Mouse (Mus musculus) heart, adult 2 months (tissue): ENCODE data around the gene Cdyl.

ENCODE experiments used
- CTCF ChIP-seq: fragments of 200-600 bp; IDR thresholded peaks from 2 replicates; pipeline ENCODE4 v1.8.1; 2022; ENCODE audit warnings: antibody characterized with exemption, mild to moderate bottlenecking, moderate library complexity
- POLR2A ChIP-seq: fragments of 200-500 bp; IDR thresholded peaks from 2 replicates; pipeline ENCODE4 v1.6.1; 2011; ENCODE audit warnings: mild to moderate bottlenecking, low read depth, low read length, control low read depth; ENCODE audit not compliant: insufficient read depth

DNA sequence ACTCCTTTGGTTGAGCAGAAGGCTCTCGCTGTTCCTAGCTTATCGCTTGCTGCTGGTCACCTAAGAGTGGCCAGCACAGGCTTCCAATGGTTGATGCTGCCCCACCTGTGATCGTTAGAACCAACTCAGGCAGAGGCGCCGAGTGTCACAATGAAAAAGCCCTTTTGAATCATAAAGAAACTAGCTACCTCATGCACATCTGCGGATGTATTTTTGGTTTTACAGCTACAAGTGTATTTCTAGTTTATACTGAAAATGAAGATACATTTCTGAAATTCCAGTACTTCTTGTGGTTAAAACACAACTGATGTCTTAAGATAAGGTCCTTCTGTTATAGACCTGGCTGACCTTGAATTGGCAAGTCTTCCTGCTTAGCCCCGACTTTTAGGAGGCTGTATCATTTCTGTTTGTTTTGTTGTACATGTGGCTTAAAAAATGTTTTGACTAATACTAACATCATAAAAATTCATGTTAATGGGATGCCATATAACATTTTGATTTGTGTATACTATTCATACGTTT lies 155.6 kb downstream of the Cdyl start:
- no peak for TF ChIP-seq POLR2A
- no peak for TF ChIP-seq CTCF
